Mouse (Mus musculus) right cerebral cortex, postnatal 14 days (tissue): ENCODE measurements around the gene Inpp4b.

Experiments used
- DNase-seq: peaks from one replicate; pipeline ENCODE4 v3.0.0; 2022

Gene Inpp4b

DNA sequence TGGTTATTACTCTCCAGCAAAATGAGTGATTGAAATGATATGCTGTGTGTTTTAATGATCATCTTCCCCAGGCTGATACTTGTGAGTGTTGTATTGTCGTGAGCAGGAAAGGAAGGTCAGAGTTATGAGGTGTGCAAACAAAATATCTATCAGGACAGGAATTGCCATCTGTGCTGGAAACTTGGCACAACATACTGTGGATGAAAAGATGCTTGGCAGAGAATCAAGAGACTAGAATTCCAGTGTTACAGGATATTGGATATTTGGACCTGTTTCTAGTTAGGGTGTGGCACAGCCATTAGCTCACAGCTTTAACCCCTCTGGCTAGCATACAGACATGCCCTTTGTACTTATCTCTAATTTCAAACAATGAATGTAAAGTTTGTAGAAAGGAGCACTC is 507.6 kb downstream of the Inpp4b start:
- no peak for DNase-seq

DNA sequence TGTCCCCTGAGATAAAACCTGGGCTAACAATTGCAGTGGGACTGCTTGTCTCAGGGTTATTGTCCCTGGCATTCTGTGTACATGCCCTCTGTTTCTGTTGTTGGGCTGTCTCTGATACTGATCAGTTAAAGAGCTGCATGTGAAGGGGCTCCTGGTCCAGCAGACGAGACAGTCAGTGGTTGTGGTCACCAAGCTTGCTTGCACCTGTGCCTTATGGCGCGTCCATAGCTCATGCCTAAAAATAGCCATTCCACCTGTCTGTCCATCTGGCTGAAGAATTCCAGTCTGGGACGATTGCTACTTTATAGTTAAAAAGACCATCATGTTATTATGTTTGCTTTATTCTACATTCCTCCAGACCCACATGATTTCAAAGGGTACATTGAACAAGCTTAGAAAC is 510.8 kb downstream of the Inpp4b start:
- DNase-seq, result no peak

DNA sequence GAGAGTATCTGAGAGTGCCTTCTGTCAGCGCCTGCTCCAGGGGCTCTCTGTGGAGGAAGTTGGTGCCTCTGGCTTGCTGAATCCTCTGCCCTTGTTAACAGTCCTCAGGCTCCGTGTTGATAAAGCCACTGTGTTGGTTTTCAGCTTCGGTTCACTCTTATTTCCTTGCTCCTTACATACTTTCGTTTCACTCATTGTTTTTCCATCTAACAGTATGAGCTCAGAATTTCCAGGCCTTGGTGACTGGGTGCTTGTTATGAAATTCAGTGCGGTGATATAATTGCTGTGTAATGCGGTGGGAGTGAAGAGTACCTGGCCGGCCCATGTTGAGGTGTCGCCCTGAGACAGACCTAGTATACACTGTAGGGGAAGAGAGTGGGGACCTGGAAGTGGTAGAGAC is 512.2 kb downstream of the Inpp4b start:
- no peak for DNase-seq

DNA sequence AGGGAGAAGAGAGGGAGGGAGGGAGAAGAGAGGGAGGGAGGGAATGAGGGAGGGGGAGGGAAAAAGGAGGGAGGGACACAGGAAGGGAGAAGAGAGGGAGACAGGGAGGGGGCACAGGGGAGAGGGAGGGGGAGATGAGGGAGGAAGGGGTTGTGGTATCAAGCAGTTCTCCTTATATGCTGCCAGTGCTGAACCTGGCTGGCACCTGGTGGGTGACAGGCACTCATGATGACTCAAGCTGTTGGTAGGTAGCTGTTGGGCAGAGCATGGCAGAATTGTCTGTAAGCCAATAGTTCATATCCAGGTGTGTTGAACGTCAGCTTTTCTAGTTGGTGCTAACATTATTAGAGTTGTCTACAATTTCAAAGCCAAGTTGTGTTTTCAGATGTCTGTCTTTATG is 512.7 kb downstream of the Inpp4b start:
- no peak for DNase-seq

DNA sequence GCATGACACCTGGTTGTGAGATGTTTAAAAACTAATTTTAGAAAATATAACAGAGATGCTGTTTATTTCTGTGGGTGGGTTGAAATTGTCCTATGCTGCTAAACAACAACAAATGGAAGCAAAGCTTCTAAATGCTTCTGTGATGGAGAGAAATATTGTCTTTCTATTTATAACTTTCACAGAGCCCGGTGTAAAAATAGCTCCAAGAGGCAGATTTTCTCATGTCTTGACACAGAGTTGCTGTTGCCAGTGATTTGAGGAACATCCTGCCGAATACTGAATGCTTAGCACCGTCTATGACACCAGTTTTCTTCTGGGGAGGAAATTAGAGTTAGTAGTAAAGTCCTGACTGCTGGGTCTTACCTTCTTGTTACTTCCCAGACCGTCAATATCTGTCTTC is 513.8 kb downstream of the Inpp4b start:
- no peak for DNase-seq

DNA sequence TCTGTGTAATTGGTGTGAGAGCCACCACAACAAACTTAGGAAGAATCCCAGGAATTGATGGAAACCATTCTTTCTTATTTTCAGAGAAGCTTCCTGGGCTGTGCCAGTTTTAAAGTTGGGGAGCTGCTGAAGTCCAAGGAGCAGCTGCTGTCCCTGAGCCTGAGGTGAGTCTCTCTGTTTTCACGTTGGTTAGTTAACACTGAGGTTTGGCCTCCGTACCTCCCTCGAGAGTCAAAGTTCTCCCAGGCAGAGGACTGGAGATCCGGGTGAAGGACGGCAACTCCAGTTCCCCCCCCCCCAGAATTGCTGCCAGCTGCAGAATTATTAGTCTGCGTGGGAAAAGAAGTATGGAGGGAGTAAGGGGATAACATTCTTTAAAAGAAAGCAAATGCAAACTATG is 514.3 kb downstream of the Inpp4b start:
- DNase-seq, result no peak

DNA sequence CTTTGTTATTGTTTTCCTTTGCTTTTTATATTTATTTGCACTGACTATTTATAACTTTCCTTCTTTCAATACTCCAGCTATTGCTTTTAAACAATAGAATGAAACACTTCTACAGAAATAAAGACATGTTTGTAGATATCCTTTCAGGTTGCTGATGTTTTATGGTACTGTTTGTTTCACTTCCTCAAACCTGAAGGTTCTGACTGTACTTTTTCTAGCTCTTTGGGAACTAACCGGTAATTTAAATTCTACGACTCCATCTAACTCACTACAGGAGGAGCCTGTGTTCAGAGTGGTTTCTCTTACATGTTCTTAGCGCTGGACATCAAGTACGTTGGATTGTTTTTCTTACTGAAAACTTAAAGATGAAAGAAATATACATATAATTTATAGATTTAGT is 516.0 kb downstream of the Inpp4b start:
- DNase-seq, result no peak

DNA sequence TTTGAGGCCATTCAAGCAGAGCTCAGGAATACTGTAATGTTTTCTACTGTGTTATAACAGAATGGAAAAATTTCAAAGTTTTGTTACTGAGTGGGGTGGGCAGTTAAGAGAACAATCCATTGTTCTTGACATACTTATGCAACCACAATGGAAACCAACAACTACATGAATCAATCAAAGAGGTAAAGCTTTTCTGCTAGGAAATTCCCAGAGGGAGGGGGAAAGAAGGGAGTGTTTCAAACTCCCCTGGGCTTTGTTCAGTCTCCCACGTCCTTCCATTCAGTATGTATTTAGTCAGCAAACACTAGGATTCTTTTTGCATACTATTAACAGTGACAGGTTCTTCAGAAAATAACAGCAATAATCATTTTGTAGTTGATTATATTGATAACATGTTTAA is 517.4 kb downstream of the Inpp4b start:
- no peak for DNase-seq

DNA sequence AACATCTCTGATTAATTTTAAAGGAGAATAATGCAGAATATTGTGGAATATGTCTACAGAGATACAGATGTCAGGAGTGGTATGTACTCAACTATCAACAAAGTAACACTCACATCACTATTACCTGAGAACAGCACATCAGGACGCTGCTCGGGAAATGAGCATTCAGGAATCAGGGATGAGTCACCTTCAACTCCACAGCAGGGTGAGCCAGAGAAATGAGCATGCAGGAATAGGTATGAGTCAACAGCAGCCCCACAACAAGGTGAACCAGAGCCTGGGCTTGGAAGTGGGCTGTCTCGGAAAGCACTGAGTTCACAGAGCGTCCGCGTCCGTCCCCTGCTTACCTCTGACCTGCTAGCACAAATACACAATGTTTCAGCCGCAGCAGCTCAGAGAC is 519.0 kb downstream of the Inpp4b start:
- DNase-seq, result no peak

DNA sequence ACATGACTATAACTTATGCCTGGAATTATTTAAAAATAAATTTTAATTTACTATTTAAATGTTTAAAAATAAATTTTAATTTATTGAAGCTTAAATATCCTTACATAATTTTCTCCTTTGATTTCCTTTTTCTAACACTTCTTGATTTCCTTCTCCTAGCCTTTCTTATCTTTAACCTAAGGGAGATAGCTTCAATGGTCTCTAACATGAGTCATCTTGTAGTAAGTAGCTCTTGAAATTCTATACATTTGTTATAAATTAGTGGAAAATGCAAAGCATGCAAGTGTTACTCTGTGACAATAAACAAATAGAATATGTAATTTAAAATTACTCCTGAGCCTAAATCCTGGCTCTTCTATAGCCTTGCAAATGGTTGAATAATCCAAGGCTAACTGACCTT is 520.4 kb downstream of the Inpp4b start:
- DNase-seq, result no peak

DNA sequence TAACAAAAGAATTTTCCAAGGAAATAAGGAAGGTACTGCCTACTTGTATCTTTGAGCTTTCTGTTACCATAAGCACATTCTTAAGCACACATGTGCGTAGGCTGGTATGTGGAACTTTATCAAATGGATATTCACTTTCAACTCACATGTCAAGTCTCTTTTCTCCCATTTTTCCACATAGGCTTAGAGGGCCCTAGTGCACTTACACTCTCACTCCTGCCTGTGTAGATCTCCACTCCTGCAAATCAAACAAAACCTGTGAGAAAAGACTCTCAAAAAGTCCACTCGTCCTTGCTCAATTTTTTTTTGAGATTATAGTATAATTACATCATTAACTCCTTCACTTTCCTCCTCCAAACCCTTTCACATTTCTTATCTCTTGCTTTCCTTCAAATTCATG is 522.0 kb downstream of the Inpp4b start:
- DNase-seq, result no peak

DNA sequence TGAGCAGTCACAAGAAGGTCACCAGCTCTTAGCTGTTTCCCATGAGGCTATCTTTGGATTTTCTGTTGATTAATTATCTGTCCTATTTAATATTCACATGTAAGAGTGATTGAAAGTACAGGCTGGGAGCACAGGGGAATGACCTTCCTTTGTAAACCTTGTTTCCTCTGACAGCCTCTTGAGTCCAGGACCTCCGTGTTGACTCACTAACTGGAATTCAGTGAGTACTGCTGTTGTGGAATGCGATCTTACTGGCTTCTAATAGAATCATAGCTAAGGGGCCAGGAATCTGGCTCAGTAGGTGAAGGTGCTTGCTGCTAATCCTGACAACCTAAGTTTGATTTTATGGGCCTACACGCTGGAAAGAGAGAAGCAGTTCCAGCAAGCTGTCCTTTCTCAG is 523.3 kb downstream of the Inpp4b start:
- DNase-seq, result no peak

DNA sequence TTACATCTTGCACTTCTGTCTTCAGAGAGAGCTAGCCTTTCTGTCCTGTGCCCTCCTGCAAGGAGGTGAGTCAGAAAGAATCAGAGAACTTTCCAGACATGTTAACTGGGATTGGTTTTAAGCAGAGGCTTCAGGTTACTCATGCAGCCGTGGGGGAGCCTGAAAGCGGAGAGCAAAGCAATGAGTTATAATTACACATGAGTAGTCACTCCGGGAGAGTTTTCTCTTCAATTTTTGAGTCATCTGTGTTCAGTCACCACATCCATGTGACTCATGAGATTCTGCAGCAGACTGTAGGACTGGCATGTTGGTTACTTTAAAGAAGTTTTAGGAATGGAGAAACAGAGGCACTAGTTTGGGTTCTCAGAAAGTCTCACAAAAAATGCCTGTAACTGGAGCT is 524.7 kb downstream of the Inpp4b start:
- DNase-seq, result no peak

DNA sequence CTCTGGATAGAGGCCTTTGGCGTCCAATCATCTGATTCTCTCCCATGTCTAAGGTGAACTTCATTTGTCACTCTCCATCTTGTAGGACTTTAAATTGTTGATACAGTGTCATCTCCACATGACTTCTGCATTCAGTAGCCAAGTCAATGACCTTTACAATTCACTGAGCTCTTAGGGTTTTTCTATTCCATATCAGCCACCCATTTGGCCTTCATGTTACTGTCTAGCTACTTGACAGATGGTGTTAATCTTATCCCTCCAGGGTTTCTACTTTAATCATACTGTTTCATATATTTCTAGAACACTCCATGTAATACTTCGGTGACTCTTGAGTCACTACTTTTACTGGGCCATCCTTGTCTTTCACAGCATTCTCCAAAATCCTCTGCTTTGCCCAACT is 528.1 kb downstream of the Inpp4b start:
- no peak for DNase-seq

DNA sequence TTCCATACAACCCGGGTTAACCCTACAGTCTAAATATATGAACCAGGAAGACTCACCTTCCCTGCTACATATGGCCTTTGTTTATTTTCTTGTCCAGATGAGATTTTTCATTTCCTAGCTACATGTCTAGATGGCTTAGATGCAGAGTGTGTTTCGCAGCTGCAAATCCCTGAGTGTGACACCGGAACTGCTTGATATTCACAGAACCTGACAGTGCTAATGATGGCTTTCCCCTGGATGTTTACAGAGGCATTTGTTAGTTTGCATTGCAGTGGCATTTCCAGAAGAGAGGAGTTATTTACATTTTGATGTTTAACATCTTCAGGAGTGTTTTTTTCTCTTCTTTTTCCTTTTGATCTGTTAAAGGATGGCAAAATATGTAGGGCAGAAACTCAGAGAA is 537.7 kb downstream of the Inpp4b start:
- no peak for DNase-seq

DNA sequence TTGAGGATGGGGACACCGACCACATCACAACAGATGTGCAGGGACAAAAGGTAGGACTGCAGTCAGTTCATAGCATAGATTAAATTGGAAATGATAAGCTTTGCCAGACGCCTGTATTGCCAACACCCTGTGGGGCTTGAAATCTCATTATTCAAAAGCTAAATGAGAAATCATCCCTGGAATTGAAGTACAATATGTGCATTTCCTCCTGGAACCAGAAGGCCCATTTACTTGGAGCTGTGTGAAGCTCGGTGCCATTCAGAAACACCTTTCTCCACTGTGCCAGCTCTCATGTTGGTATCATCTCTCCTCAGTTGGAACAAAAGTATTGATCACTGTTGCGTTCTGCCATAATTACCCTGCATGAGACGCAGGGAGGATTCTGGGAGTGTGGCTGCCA is 541.8 kb downstream of the Inpp4b start:
- DNase-seq, result no peak

DNA sequence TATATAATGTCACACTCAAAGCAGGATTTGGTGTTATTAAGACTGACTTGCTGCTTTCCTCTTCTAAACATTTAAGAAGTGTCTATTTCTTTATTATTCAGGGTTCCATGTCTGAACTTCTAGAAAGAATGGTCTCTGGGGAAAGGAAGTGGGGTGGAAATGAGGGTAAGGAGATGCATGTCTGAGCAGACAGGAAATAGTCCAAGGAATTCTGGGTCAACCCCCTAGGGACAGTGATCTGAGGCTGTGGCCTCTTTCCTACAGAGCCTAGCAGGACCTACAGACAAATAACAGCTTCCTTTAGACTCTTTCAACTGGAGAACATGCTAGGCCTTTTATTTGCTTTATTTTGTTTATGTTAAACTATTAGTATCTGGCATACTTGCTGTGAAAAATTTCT is 546.5 kb downstream of the Inpp4b start:
- DNase-seq, result no peak

DNA sequence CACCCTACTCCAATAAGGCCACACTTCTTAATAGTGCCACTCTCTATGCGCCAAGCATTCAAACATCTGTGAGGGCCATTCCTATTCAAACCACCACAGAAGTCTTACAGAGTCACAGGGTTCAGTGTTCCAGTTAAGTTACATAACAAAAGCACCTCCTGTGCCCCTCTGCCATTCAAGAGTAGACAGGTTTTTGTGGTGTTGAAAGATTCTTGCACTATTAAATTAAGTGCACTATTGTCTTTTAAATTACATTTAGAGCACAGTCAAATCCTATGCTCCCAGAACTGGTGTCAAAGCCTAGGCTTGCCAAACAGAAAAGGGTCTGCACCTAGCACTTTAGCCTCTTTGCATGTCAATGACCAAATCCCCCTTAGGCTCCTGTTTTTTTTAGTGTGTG is 550.9 kb downstream of the Inpp4b start:
- no peak for DNase-seq

DNA sequence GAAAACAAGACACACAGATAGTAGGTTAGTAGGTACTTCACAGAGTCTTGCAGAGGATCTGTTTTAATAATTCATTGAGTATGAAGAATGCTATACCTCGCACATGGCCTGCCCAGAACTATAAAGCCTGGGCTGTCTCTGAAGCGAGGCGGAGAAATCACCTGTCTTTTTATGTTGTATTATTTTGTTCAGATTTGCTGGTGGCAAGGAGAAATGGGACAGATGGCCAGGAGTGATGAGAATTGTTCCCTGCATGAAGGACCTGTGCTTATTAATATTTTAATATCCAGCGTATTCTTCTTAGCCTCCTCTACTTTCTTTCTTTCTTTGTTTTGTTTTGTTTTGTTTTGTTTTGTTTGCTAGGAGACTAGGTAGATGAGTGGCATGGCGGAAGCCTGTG is 604.5 kb downstream of the Inpp4b start:
- DNase-seq, result no peak

DNA sequence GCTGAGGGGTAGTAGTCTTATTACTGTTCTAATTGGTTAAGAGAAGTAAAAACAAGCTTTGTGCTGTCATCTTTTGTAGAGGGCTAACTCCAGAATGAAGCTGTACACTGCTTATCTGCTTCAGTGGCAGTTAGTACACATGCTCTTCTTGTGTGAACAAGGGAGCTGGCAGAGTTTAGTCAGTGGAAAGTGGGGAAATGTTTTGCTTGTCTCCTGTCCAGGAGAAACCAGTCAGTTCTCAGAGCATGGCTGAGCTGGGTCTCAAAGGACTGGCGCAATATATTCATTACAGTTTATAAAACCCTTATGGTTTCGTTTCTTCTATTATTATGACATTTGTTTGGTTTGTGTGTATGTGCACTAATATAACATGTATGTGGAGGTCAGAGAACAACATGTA is 610.7 kb downstream of the Inpp4b start:
- no peak for DNase-seq

DNA sequence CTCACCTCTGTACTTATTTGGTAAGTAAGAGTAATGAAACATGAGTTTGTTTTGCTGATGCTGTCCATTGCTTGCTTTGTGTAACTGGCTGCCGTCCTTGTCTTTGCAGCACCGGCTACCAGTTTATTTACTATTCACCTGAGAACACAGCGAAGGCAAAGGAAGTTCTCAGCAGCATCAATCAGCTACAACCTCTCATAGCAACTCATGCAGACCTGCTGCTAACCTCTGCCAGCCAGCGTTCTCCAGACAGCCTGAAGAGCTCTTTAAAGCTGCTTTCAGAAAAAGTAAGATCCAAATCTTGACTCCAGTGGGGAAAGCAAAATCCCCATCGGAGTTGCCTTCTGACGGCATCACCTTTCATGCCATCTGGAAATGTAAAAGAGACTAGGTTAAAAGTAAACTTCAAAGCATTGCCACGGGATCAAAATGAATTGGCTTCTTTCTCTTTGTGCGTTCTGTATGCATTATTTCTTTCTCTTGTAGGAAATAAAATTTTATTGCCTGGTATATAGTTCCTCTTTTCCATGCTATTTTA is 642.8 kb downstream of the Inpp4b start:
- DNase-seq, result no peak

DNA sequence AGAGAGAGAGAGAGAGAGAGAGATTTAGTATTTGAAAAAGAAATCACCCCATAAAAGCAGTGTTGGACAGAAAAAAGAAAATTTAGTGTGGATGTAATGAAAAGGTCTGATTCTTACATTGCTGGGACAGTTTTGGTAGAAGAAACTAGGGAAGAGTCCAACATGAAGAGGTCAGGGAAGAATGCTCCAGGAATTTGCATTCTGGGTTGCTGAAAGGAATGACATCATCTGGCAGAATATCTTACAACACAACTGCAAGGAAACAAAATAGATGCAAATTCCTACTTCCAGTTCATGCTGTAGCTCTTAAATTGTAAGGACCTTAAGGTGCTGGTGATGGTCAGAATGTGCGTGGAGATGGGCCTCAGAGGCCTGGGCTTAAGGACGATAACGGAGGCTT is 650.6 kb downstream of the Inpp4b start:
- no peak for DNase-seq

DNA sequence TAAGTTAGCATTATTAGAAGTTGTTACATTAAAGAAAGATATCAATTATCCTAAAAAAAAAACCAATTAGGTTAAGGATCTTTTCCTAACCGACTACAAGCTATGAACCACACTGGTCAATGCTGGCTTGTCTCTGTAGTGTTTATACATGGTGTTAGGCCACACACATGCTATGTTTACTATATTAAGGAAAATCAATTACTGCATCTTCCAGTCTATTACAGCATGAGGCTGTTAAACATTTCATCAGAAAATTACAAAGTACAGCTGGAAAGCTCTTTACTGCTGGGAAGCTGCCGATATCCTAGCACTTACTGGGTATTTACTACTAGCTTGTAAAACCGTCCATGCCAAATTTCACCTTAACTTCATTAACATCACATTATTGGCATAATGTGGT is 653.9 kb downstream of the Inpp4b start:
- DNase-seq, result no peak

DNA sequence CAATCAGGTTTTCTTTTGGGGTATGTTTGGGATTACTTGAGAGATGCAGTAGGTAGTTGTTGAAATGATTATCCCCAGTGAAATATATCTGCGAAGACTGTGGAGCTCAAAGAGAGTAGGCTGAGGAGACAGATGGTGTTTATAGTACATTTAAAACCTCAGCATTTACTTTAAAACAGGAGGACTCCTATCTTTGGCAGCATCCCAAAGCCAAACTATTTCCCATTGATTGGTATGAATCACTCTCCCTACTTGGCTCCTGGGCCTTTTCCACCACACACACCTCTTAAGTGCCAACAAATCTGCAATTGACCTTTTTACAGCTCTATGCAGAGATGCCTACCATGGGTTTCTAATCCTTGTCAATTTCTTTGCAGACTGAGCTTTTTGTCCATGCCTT is 654.5 kb downstream of the Inpp4b start:
- DNase-seq, result no peak

DNA sequence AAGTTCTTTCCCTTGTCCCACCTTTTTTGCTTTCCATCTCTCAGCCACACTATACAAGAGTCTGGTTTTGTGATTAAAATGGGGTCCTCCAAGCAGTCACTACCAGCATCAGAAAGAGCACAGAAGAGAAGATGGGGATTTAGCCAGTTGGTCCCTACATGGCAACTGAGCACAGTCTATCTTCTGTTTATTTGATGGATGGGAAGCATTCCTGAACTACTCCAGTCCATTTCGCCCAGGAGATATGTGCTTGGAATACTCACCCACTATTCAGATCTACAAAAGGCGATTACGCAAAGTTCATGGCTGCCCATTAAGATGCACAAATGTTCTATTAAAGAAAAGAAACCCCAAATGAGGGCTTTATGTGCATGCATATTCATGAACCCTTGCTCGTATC is 661.8 kb downstream of the Inpp4b start:
- DNase-seq, result no peak

DNA sequence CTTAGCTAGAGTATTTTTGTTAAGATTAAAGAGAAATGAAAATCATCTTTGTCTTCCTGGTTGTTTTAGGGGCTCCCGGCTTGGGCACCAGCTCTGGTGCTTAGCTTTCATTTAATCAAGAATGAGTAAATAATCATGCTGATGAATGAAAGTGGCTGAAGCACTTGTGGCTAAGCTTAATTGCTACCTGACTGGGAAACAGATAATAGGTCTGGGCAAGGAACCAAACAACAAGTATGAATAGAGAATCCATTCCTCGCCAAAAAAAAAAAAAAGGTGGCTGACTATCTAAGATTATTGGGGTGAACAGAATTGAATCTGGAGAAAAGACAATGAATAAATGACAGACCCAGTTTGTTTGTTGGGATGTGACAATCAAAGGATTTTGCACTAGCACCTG is 663.1 kb downstream of the Inpp4b start:
- DNase-seq, result no peak
